Mouse (Mus musculus): ENCODE data around the gene Gsn. TPM values are rescaled to one million over a fixed set of nuclear protein-coding genes. Genes with fewer than 3 reads are reported as not detected.

Gene Gsn
- 33.6 TPM for polyA plus RNA-seq (2017; shearing (Covaris generic))

GRCm38 (mm10) chr2:35255885-35256833 is at the start of gene Gsn:
Gene Gsn (plus strand): TSS chr2:35256380.

GRCm38 (mm10) chr2:35336388-35337280 is 80.5 kb downstream of the Gsn start, which contains the start of gene Stom:
Gene Stom (minus strand): TSS chr2:35336976.

Other genes starting within 250 kb of the Gsn start
- 0.40 TPM for gene Hc, start 194.9 kb upstream of the Gsn start, polyA plus RNA-seq (2017; shearing (Covaris generic))
- 0.84 TPM for gene AI182371, start 154.8 kb upstream of the Gsn start, polyA plus RNA-seq (2017; shearing (Covaris generic))
- gene Cntrl, start 146.9 kb upstream of the Gsn start, polyA plus RNA-seq (2017; shearing (Covaris generic)): 125 TPM
- 167 TPM for gene Rab14, start 55.3 kb upstream of the Gsn start, polyA plus RNA-seq (2017; shearing (Covaris generic))
- 6.8 TPM for gene Stom, start 80.6 kb downstream of the Gsn start, polyA plus RNA-seq (2017; shearing (Covaris generic))
- gene 4930568D16Rik, start 111.3 kb downstream of the Gsn start, polyA plus RNA-seq (2017; shearing (Covaris generic)): not detected
- gene 4930402F06Rik, start 140.8 kb downstream of the Gsn start, polyA plus RNA-seq (2017; shearing (Covaris generic)): not detected
- 26.2 TPM for gene Ggta1, start 206.9 kb downstream of the Gsn start, polyA plus RNA-seq (2017; shearing (Covaris generic))